Mouse (Mus musculus) heart, postnatal 0 days (tissue): ENCODE measurements around the gene Sec24a.
"Not testable (repeated sequence)": the region's sequence is repeated elsewhere in the genome, so short reads cannot be mapped to it uniquely, and the experiment has no call there.

Experiments
- CTCF ChIP-seq: IDR thresholded peaks from 2 replicates; pipeline ENCODE4 v1.5.1; 2016; ENCODE audit warnings: antibody characterized with exemption, control low read depth, low read depth
- EP300 ChIP-seq: IDR thresholded peaks from 2 replicates; pipeline ENCODE4 v1.6.1; 2016; ENCODE audit warnings: antibody characterized with exemption, low read depth

DNA sequence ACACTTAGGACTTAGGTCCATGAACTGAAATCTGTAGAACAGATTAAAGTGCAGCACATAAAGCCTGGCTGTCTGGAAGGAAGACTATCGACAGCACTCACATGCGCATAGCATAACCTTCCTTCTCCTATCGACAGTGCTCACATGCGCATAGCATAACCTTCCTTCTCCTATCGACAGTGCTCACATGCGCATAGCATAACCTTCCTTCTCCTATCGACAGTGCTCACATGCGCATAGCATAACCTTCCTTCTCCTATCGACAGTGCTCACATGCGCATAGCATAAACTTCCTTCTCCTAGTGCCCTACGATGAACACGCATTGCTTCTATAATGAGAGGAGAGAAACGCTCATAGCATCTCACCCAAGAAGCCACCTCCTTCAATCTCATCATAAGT is 29.2 kb downstream of the Sec24a start:
- not testable (repeated sequence) for TF ChIP-seq CTCF, EP300
